Mouse (Mus musculus) erythroblast, embryonic 14.5 days (primary cell): ENCODE results near the gene Dnali1.

Experiments
- GATA1 ChIP-seq: IDR thresholded peaks from 2 replicates; pipeline ENCODE4 v1.6.1; 2012; ENCODE audit warnings: low read length, inconsistent platforms, mixed read lengths
- TAL1 ChIP-seq: IDR thresholded peaks from 3 replicates; pipeline ENCODE4 v1.6.1; 2012; ENCODE audit warnings: low read length, inconsistent platforms, mixed read lengths

GRCm38 (mm10) chr4:125065517-125066307 is at the start of gene Dnali1:
- TF ChIP-seq GATA1 (no peak), TAL1 (no peak)
